Mouse (Mus musculus) testis, adult 2 months (tissue): Measurements from ENCODE around the gene Pcdh9.

Experiments
- CTCF ChIP-seq: fragments of 200-500 bp; IDR thresholded peaks from 2 replicates; pipeline ENCODE4 v1.5.1; 2012; ENCODE audit warnings: low read depth, mild to moderate bottlenecking, inconsistent platforms, low read length, moderate library complexity; ENCODE audit not compliant: control insufficient read depth, insufficient read depth, insufficient replicate concordance
- POLR2A ChIP-seq: fragments of 200-500 bp; IDR thresholded peaks from 2 replicates; pipeline ENCODE4 v1.6.1; 2012; ENCODE audit warnings: low read depth, mild to moderate bottlenecking, inconsistent platforms, low read length, moderate library complexity; ENCODE audit not compliant: control insufficient read depth

- TF ChIP-seq CTCF (no peak), POLR2A (no peak)
Observed at GRCm38 (mm10) chr14:93817591-93817990, 72.9 kb downstream of the Pcdh9 start.
